8 mouse cellular contexts compared by ENCODE assay signal in the genomic region with DNA sequence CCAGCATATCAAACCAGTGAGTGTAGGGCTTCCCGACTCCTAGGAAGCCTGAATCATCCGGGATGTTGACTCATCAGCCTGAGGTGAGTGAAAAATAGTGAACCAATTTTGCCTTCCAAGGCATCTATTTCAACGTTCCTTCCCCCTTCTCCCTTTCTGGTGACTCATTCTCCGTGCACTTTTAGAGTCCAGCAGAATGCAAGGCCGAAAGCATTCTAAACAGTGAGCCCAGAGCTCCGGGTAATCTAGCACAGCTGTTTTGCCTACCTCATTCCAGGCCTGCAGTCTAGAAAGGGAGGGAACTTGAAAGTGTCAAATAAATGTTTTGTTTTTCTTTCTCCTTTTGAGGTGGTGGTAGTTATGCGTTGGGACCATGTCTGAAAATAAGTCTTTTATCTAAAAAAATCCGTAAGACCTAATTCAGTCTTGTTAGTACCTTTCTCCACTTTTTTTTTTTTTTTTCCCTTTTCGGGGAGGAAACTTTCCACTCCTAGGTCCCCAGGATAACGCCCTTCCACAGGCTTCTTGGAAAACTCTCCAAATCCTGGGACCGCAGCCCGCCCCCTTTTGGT. TPM values are rescaled to one million over a fixed set of nuclear protein-coding genes. Genes with fewer than 3 reads are reported as not detected.
A peak's percentile ranks its signal among the peaks of the same experiment; 100 is the strongest.
DNase-seq lines count a peak whose midpoint lies in the region; ATAC-seq and TF ChIP-seq lines count a peak whose summit lies in the region.

No protein-coding gene starts in this region.

- peak overlapping the region; percentile 32 for H3K4me2 ChIP-seq in intestine, embryonic 15.5 days (replicated peaks)
- peak overlapping the region; percentile 55 for H3K4me2 ChIP-seq in lung, embryonic 14.5 days

- H3K36me3 ChIP-seq in spleen, adult 2 months (ENCODE audit: control insufficient read depth, insufficient read depth, low read length), result no peaks in the 10 kb centered on the region
- no peaks in the 10 kb centered on the region for H3K36me3 ChIP-seq in intestine, embryonic 15.5 days
- 0 out of 2 replicates have a peak, but pooled peaks cover 4% of the 10 kb centered on the region for H3K36me3 ChIP-seq in lung, embryonic 14.5 days (ENCODE audit: insufficient read depth)

- no peaks in the 10 kb centered on the region for H3K27me3 ChIP-seq in spleen, adult 2 months (ENCODE audit: control insufficient read depth, insufficient read depth, low read length)
- H3K27me3 ChIP-seq in intestine, embryonic 15.5 days (replicated peaks), result no peaks in the 10 kb centered on the region
- no peaks in the 10 kb centered on the region for H3K27me3 ChIP-seq in lung, embryonic 14.5 days (ENCODE audit: insufficient read depth, low read length)

- H3K9me3 ChIP-seq in intestine, embryonic 15.5 days, result no peaks in the 10 kb centered on the region
- H3K9me3 ChIP-seq in lung, embryonic 14.5 days (ENCODE audit: low read depth, low read length), result no peaks in the 10 kb centered on the region

- H3K4me3 ChIP-seq in spleen, adult 2 months (ENCODE audit: extremely low read depth, insufficient read depth, insufficient read length), result no peak overlapping the region
- H3K4me3 ChIP-seq in intestine, embryonic 15.5 days (replicated peaks), result peak overlapping the region; percentile 99; the same call in 1 of the 2 replicates
- peak overlapping the region; percentile 96; the same call in 1 of the 2 replicates for H3K4me3 ChIP-seq in lung, embryonic 14.5 days (ENCODE audit: low read depth, low read length)

- TF ChIP-seq CTCF in spleen, adult 2 months (IDR thresholded peaks at IDR 0.05; ENCODE audit: extremely low read depth, insufficient read depth, insufficient read length, insufficient replicate concordance), result 0 out of 2 replicates have a peak, but pooled peaks have one; percentile 31
- TF ChIP-seq CTCF in lung, embryonic 14.5 days (IDR thresholded peaks at IDR 0.05; ENCODE audit: low read depth), result peak; percentile 57

- DNase-seq in spleen, adult 2 months (ENCODE audit: low read depth in 1 of 2, low spot score in 2 of 2), result no peak
- DNase-seq in spleen, adult 12 weeks (ENCODE audit: low spot score), result no peak
- peak; percentile 52 for DNase-seq in c-Kit-positive CD71-negative TER-119-negative erythroid progenitor cells, embryonic 14.5 days (ENCODE audit: low read depth)
- DNase-seq in gastrocnemius, postnatal 25 days, result peak; percentile 18
- DNase-seq in lung, embryonic 14.5 days, result peak; percentile 53
- DNase-seq in skeletal muscle tissue, adult 2 months (ENCODE audit: low read depth, low spot score), result peak; percentile 40

- 24% methylated on average over 12 of the region's 12 CpGs for WGBS in spleen, adult 2 months
- 17% methylated on average over 12 of the region's 12 CpGs for whole genome bisulfite sequencing in intestine, embryonic 15.5 days
- 9% methylated on average over 12 of the region's 12 CpGs for WGBS in lung, embryonic 14.5 days

- no peak overlapping the region for H3K9ac ChIP-seq in intestine, embryonic 15.5 days
- no peak overlapping the region for H3K9ac ChIP-seq in lung, embryonic 14.5 days

- TF ChIP-seq POLR2A in spleen, adult 2 months (IDR thresholded peaks at IDR 0.05; ENCODE audit: low read depth, low read length), result no peak

- H3K4me1 ChIP-seq in spleen, adult 2 months (ENCODE audit: control insufficient read depth, insufficient read depth, insufficient read length), result no peaks in the 10 kb centered on the region; the same call in 1 of the 2 replicates
- H3K4me1 ChIP-seq in intestine, embryonic 15.5 days (replicated peaks), result 0 out of 2 replicates have a peak, but pooled peaks cover 2% of the 10 kb centered on the region
- no peaks in the 10 kb centered on the region for H3K4me1 ChIP-seq in lung, embryonic 14.5 days (ENCODE audit: insufficient read depth)

- no peak for ATAC-seq in intestine, embryonic 15.5 days
- ATAC-seq in lung, embryonic 14.5 days (ENCODE audit: insufficient read depth), result no peak
- ATAC-seq in CD4-positive, CD25-positive, alpha-beta regulatory T cell, adult 4 months, result no peak

- no peak overlapping the region for H3K27ac ChIP-seq in spleen, adult 2 months (ENCODE audit: insufficient read depth, low read length)
- peak overlapping the region; percentile 11; the same call in 1 of the 2 replicates for H3K27ac ChIP-seq in intestine, embryonic 15.5 days
- peak overlapping the region; percentile 71; the same call in 1 of the 2 replicates for H3K27ac ChIP-seq in lung, embryonic 14.5 days (ENCODE audit: low read depth)

RNA-seq across cellular contexts. Expression of a gene that starts 0.6 kb away (rescaled TPM):
- polyA plus RNA-seq in spleen, adult 2 months (2012; rRNA removed), result 41.9 and 50.5 TPM in 2 replicates
- 100 to 1,000 TPM; 715 to 734 TPM for total RNA-seq in gastrocnemius, postnatal 25 days (2021)
- polyA plus RNA-seq in intestine, embryonic 15.5 days (2015; fragmentation: Nextera tagmentation; extraction: Ambion mirVana), result 48.8 and 51.0 TPM in 2 replicates
- polyA plus RNA-seq in lung, embryonic 14.5 days (2014; fragmentation: Nextera tagmentation; extraction: Ambion mirVana), result 54.2 and 54.4 TPM in 2 replicates
- 10 to 100 TPM; 26.0 to 29.7 TPM for polyA plus RNA-seq in CD4-positive, CD25-positive, alpha-beta regulatory T cell, adult 4 months (2017; shearing (Covaris generic))

Comparison
In these comparisons a context has a peak if more than half of its experiments do, and no peak if none do; other contexts are left out.
1. DNase-seq: peak in c-Kit-positive CD71-negative TER-119-negative erythroid progenitor cells, embryonic 14.5 days (single experiment), gastrocnemius, postnatal 25 days (single experiment), lung, embryonic 14.5 days (single experiment) and skeletal muscle tissue, adult 2 months (single experiment); none in spleen, adult 2 months (0 of 2) and spleen, adult 12 weeks (single experiment).